Mouse (Mus musculus) embryonic stem cell, embryonic (primary cell): ENCODE data around the gene Lgals7.

ENCODE experiments used
- CTCF ChIA-PET, 4 experiments: fragments of 300-600 bp in 2 of 4; fragments of 350-600 bp in 2 of 4; sonication (Branson Sonifier 250); formaldehyde crosslinking; loops; one replicate each; lab custom pipeline; 2022; ENCODE audit warnings: inconsistent platforms in 2 of 4; lab: Charles Lee
- POLR2A ChIA-PET, 4 experiments: fragments of 300-600 bp in 2 of 4; fragments of 350-600 bp in 2 of 4; sonication (Branson Sonifier 250); formaldehyde crosslinking; loops; one replicate each; lab custom pipeline; 2022; ENCODE audit warnings: antibody characterized with exemption in 4 of 4, inconsistent platforms in 1 of 4; lab: Charles Lee

The Lgals7 gene

GRCm38 (mm10) chr7:28859953-28860352, 3.7 kb upstream of the Lgals7 start:
- CTCF ChIA-PET = interaction anchor here in 1 of 4 experiments (0.5 to 1.6 kb wide), 2 partner anchors 23 to 158 kb away, joined by 3 read pairs; no protein-coding TSS in a partner anchor
- POLR2A ChIA-PET = interaction anchor here in 2 of 4 experiments (1.0 to 1.3 kb wide), 3 partner anchors 47 to 141 kb away, joined by 3 to 4 read pairs (median 4); no protein-coding TSS in a partner anchor

GRCm38 (mm10) chr7:28860898-28861297, 2.8 kb upstream of the Lgals7 start:
- POLR2A ChIA-PET = interaction anchor here in 1 of 4 experiments (0.6 to 2.2 kb wide), 7 partner anchors 11 to 211 kb away, joined by 3 to 7 read pairs (median 5); partner anchors contain the start of genes Hnrnpl and Sirt2
- CTCF ChIA-PET = interaction anchor here in 3 of 4 experiments (1.3 to 1.6 kb wide), 3 partner anchors 22 to 81 kb away, joined by 3 to 4 read pairs (median 3); no protein-coding TSS in a partner anchor

GRCm38 (mm10) chr7:28862817-28863499, 695 bp upstream of the Lgals7 start:
- CTCF ChIA-PET = no interaction called here
- POLR2A ChIA-PET = interaction anchor here in 1 of 4 experiments (0.7 to 1.9 kb wide), 2 partner anchors 13 to 386 kb away, joined by 3 to 7 read pairs; no protein-coding TSS in a partner anchor

GRCm38 (mm10) chr7:28864288-28864750, 666 bp downstream of the Lgals7 start:
- CTCF ChIA-PET = interaction anchor here (0.6 to 1.7 kb wide), 7 partner anchors 16 to 172 kb away, joined by 3 to 5 read pairs (median 4); no protein-coding TSS in a partner anchor

GRCm38 (mm10) chr7:28865481-28866300, 2.0 kb downstream of the Lgals7 start:
- POLR2A ChIA-PET = interaction anchor here (0.5 to 2.8 kb wide), 22 partner anchors 12 to 422 kb away, joined by 3 to 10 read pairs (median 4); partner anchors contain the start of genes Actn4 (in 1 of the 4), Mrps12 (in 1 of the 4) and Sars2 (in 1 of the 4)
- CTCF ChIA-PET = interaction anchor here in 3 of 4 experiments (0.6 to 1.7 kb wide), 12 partner anchors 14 to 1672 kb away, joined by 3 to 16 read pairs (median 4); partner anchors contain the start of genes Mrps12 (in 1 of the 3) and Sars2 (in 1 of the 3)

More at GRCm38 (mm10) chr7:28864288-28864750, 666 bp downstream of the Lgals7 start:
- POLR2A ChIA-PET = interaction anchor here (0.5 to 2.8 kb wide), 15 partner anchors 8 to 259 kb away, joined by 3 to 9 read pairs (median 4); partner anchors contain the start of genes Eif3k (in 1 of the 4), Map4k1 (in 1 of the 4) and Sirt2 (in 1 of the 4)

- CTCF ChIA-PET = interaction anchor here (0.6 to 3.2 kb wide), 22 partner anchors 13 to 430 kb away, joined by 3 to 13 read pairs (median 4); partner anchors contain the start of genes Mrps12 (in 2 of the 4), Sars2 (in 2 of the 4), Fam98c (in 1 of the 4) and Gmfg (in 1 of the 4)
- POLR2A ChIA-PET = interaction anchor here in 3 of 4 experiments (0.6 to 4.6 kb wide), 26 partner anchors 15 to 379 kb away, joined by 3 to 29 read pairs (median 3); partner anchors contain the start of genes Actn4 (in 1 of the 3), Capn12 (in 1 of the 3), Mrps12 (in 1 of the 3) and Sars2 (in 1 of the 3)
Observed at GRCm38 (mm10) chr7:28866769-28867507, 3.3 kb downstream of the Lgals7 start.

GRCm38 (mm10) chr7:28867508-28868340, 4.1 kb downstream of the Lgals7 start:
- ChIA-PET POLR2A (interaction anchor here in 3 of 4 experiments (0.6 to 4.6 kb wide), 22 partner anchors 11 to 380 kb away, joined by 3 to 29 read pairs (median 3); partner anchors contain the start of genes Sars2 (in 3 of the 3), Mrps12 (in 2 of the 3), Capn12 (in 1 of the 3) and Hnrnpl (in 1 of the 3)), CTCF (interaction anchor here (0.6 to 3.2 kb wide), 39 partner anchors 12 to 1327 kb away, joined by 3 to 17 read pairs (median 4); partner anchors contain the start of genes Fam98c (in 1 of the 4), Gmfg (in 1 of the 4), Hnrnpl (in 1 of the 4) and Map4k1 (in 1 of the 4))

- ChIA-PET CTCF (interaction anchor here (0.6 to 2.0 kb wide), 15 partner anchors 9 to 239 kb away, joined by 3 to 8 read pairs (median 4); no protein-coding TSS in a partner anchor), POLR2A (interaction anchor here (0.5 to 4.6 kb wide), 31 partner anchors 8 to 523 kb away, joined by 3 to 29 read pairs (median 3); partner anchors contain the start of genes Capn12 (in 3 of the 4), Med29 (in 1 of the 4), Mrps12 (in 1 of the 4) and Paf1 (in 1 of the 4))
Observed at GRCm38 (mm10) chr7:28870901-28871664, 7.4 kb downstream of the Lgals7 start.

GRCm38 (mm10) chr7:28874565-28874964, 10.9 kb downstream of the Lgals7 start:
- ChIA-PET POLR2A (interaction anchor here in 1 of 4 experiments (0.8 kb wide), 1 partner anchor 64 kb away, joined by 3 read pairs; no protein-coding TSS in a partner anchor), CTCF (no interaction called here)

- ChIA-PET POLR2A (interaction anchor here in 1 of 4 experiments (0.7 kb wide), 1 partner anchor 81 kb away, joined by 3 read pairs; no protein-coding TSS in a partner anchor), CTCF (interaction anchor here in 2 of 4 experiments (0.7 kb wide), 2 partner anchors 112 to 163 kb away, joined by 3 to 4 read pairs; no protein-coding TSS in a partner anchor)
Observed at GRCm38 (mm10) chr7:28876099-28876498, 12.4 kb downstream of the Lgals7 start.

GRCm38 (mm10) chr7:28877155-28877554, 13.5 kb downstream of the Lgals7 start:
- CTCF ChIA-PET = interaction anchor here in 2 of 4 experiments (0.6 to 0.7 kb wide), 2 partner anchors 159 to 507 kb away, joined by 3 to 4 read pairs; no protein-coding TSS in a partner anchor
- POLR2A ChIA-PET = interaction anchor here in 2 of 4 experiments (0.6 to 1.9 kb wide), 8 partner anchors 12 to 96 kb away, joined by 3 to 6 read pairs (median 4); no protein-coding TSS in a partner anchor

- CTCF ChIA-PET = interaction anchor here in 2 of 4 experiments (0.6 to 0.7 kb wide), 2 partner anchors 159 to 507 kb away, joined by 3 to 4 read pairs; no protein-coding TSS in a partner anchor
- POLR2A ChIA-PET = interaction anchor here in 2 of 4 experiments (0.5 to 1.9 kb wide), 13 partner anchors 9 to 215 kb away, joined by 3 to 8 read pairs (median 3); no protein-coding TSS in a partner anchor
Observed at GRCm38 (mm10) chr7:28877856-28878255, 14.2 kb downstream of the Lgals7 start.

- CTCF ChIA-PET = interaction anchor here in 3 of 4 experiments (0.7 to 1.5 kb wide), 8 partner anchors 8 to 1389 kb away, joined by 3 to 17 read pairs (median 4); no protein-coding TSS in a partner anchor
- POLR2A ChIA-PET = interaction anchor here (0.6 to 2.3 kb wide), 27 partner anchors 8 to 463 kb away, joined by 3 to 10 read pairs (median 4); partner anchors contain the start of genes Ech1 (in 1 of the 4), Eif3k (in 1 of the 4), Fbxo27 (in 1 of the 4) and Map4k1 (in 1 of the 4)
Observed at GRCm38 (mm10) chr7:28879606-28880005, 16.0 kb downstream of the Lgals7 start.

- CTCF ChIA-PET = interaction anchor here in 2 of 4 experiments (0.7 to 1.7 kb wide), 4 partner anchors 9 to 205 kb away, joined by 3 to 4 read pairs (median 4); partner anchors contain the start of genes Mrps12 (in 1 of the 2) and Sars2 (in 1 of the 2)
- POLR2A ChIA-PET = interaction anchor here in 3 of 4 experiments (0.7 to 2.3 kb wide), 14 partner anchors 9 to 764 kb away, joined by 3 to 12 read pairs (median 4); partner anchors contain the start of genes Eif3k (in 1 of the 3) and Map4k1 (in 1 of the 3)
Observed at GRCm38 (mm10) chr7:28880554-28880953, 16.9 kb downstream of the Lgals7 start.
